Mouse (Mus musculus): ENCODE measurements at regions not wholly inside any gene's neighbourhood (a gene's known extent, or its start where the extent isn't known, plus 50 kb on each side); places are given as distances from the start of the nearest gene placed in this dataset.

GRCm38 (mm10) chr16:53659363-53659762 is 1205.5 kb upstream of the Alcam start:
- no peak for DNase-seq (ENCODE audit: low read depth)

DNA sequence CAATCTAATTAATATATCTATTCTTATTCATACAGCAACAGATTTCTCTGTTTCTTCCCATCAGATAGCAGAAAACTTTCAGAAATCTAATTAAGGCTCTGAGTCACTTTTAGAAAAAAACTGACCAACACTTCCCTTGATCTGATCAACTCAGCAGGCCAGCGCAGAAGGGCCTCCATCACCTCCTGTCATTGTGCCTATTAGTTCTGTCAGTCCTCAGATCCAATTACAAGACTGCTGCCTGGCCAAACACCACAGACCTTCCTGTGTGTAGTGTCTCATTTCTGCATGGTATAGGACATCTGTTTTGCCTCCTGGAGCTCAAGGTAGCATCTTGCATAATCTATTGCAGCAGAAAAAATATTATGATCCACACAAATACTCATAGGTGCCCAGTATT is 1184.3 kb upstream of the Alcam start:
- peak; percentile 95 for DNase-seq (ENCODE audit: low read depth)

GRCm38 (mm10) chr16:53601696-53602095 is 1147.8 kb upstream of the Alcam start:
- peak; percentile 80 for DNase-seq (ENCODE audit: low read depth)

DNA sequence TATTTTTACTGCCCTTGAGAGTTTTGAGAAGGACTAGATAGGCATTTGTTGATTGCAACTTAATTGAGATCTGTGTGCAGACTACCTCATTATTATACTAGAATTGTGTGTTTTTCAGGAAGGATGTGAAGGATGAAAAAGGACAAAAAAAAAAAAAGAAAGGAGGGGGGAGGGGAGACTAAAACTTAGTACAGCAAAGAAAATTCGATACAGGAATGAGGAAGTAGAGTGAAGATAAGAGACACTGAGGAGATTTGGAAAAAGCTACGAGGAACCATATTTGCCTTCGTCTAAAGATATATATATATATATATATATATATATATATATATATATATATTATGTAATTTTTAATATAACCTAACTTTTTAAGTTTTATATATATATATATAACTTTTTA is 1144.3 kb upstream of the Alcam start:
- DNase-seq (ENCODE audit: low read depth) = peak; percentile 9

DNA sequence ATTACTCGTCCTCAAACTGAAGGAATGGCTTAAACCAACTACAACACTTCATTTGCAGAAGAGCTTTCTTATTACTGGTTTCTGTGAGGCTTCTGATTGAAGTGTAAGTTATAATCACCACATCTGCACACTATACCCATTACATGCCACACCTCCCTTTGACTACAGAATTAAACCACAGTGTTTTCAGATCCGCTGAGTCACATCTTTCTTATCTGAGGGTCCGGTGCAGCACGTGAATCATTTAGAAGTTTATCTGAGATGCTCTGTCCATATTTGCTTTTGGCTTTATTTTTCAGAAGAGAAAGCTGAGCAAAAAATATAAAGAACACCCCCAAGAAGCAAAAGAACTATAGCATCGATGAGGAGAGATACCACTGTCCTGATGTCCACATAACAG is 1111.8 kb upstream of the Alcam start:
- peak; percentile 69 for DNase-seq (ENCODE audit: low read depth)
